Mouse (Mus musculus): ENCODE data around the gene Syndig1.
A peak's percentile ranks its signal among the peaks of the same experiment; 100 is the strongest.

Syndig1 gene

DNA sequence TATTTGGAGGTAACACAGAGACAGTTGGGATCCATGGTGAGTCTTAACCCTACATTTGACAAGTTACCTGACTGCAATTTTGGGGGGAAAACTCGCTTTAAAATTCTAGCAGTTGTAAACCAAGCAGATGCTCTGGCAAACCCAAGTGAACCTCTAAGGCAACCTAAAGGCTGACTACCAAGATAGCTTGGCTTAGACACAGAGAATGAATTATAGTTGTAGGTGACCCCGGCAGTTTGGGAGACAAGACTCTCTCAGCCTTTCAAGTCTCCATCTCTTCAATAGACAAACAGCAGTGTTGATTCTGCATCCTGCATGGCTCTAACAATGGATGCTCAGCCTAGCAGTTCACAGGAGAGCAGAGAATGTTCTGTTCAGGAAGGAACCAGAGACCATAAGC, at the start of gene Syndig1:
Syndig1 (plus strand) TSS at position 301 of the 400 bp plus-strand sequence.
- DNase-seq (ENCODE audit: low read depth, low spot score): no peak

- DNase-seq (ENCODE audit: low read depth, low spot score): peak; percentile 35
Measured at GRCm38 (mm10) chr2:149798613-149799012, 30.4 kb upstream of the Syndig1 start.

GRCm38 (mm10) chr2:149804599-149805140, 24.3 kb upstream of the Syndig1 start:
- DNase-seq (ENCODE audit: low read depth, low spot score): no peak

- DNase-seq (ENCODE audit: low read depth, low spot score): no peak
Measured at GRCm38 (mm10) chr2:149805256-149805655, 23.8 kb upstream of the Syndig1 start.

- no peak for DNase-seq (ENCODE audit: low read depth, low spot score)
Measured at GRCm38 (mm10) chr2:149812899-149813298, 16.1 kb upstream of the Syndig1 start.

DNA sequence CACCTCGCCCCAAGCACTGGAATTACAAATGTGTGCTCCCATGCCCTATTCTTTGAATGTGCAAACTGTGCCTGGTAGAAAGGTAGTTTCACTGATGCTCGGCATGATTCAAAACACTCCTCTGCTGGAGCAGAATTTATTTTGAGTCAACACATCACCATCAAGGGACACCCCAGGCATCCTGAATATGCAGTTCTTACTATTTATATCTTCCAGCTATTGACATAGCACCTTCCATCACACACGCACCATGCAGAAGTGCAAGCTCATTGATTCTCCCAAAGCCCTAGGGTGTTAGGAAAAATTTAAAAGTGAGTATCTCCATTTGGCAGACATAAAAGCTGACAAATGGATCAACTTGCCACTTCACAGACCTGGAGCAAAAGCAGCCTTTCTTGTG, 10.6 kb upstream of the Syndig1 start:
- no peak for DNase-seq (ENCODE audit: low read depth, low spot score)

- DNase-seq (ENCODE audit: low read depth, low spot score): no peak
Measured at GRCm38 (mm10) chr2:149819751-149820150, 9.3 kb upstream of the Syndig1 start.

DNA sequence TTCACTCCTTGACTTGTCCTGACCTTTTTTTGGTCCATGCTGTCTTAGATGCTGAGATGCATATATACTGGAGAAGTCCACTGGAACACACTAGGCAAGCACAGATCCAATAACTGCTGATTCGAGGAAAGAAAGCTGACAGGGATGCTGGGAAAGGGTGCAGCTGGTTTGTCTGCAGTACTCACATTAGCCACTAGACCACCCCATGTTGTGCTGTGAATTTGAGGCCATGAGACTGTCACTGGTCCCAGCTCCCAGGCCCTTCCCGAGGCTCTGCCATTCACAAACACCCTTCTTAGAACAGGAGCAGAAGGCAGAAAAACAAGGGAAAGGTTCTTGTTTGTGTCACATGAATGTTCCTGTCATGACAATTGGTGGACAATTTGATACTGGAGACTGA, 8.8 kb upstream of the Syndig1 start:
- peak; percentile 8 for DNase-seq (ENCODE audit: low read depth, low spot score)

- DNase-seq (ENCODE audit: low read depth, low spot score): no peak
Measured at GRCm38 (mm10) chr2:149829955-149830535, 1.0 kb downstream of the Syndig1 start.

GRCm38 (mm10) chr2:149830536-149831458, 1.8 kb downstream of the Syndig1 start, which contains the start of gene C530025M09Rik:
TSS of gene C530025M09Rik (minus strand) at chr2:149831213.
- peak; percentile 61 for DNase-seq (ENCODE audit: low read depth, low spot score)

DNA sequence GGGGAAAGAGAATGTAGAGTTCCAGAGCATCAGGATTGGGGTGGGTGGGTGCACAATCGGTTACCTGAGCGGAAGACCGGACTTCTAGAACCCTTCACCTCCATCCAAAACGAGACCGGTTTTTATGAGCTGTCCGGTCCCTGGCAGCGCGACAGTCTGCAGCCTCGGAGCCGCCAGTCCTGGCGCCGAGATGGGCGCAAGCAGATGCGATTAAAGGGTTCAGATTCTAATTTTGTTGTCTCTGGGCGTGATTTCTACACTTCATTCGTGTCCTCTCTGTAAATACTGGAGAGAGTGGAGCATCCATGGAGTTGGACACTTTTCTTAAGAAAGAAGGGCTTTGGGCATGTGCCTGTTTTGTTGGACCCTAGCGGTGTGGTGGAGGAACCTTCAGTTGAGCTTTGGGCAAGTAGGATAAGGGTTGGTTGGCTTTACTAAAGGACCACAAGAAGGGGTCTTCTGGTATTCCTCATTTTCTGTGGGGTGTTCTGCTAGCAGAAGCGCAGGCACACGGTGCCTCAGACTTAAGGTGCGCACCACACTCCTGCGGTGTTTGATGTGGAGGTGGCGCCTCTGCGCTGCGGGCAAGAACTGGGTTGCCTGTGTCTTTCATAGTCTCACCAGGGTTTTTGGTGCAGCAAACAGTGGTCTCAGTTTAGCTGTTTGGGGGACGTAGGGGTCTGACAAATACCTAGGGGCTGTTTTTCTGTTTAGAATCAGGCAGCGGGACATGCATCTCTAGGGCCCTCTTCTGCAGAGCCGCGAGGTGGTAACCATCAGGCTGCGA, 2.6 kb downstream of the Syndig1 start:
- no peak for DNase-seq (ENCODE audit: low read depth, low spot score)

DNA sequence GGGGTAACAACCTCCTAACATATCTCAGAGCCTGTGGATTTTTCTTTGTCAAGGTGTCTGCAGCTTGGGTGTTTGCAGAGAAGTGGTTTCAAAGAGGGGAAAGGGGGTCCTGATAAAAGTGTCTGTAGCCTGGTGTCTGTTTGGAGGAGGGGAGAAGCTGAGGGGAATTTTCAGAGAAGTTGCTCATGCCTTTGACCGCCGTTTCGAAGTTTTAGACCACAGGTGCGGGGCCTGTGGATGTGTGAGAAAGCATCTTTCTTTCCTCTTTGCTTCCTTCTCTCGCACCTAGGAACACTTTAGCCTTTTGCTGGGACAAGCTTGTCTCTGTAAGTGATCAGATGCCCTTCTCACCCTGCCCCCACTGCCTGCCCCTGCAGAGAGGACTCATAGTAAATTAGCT, 3.3 kb downstream of the Syndig1 start:
- no peak for DNase-seq (ENCODE audit: low read depth, low spot score)

GRCm38 (mm10) chr2:149835091-149835490, 6.1 kb downstream of the Syndig1 start:
- DNase-seq (ENCODE audit: low read depth, low spot score): no peak

DNA sequence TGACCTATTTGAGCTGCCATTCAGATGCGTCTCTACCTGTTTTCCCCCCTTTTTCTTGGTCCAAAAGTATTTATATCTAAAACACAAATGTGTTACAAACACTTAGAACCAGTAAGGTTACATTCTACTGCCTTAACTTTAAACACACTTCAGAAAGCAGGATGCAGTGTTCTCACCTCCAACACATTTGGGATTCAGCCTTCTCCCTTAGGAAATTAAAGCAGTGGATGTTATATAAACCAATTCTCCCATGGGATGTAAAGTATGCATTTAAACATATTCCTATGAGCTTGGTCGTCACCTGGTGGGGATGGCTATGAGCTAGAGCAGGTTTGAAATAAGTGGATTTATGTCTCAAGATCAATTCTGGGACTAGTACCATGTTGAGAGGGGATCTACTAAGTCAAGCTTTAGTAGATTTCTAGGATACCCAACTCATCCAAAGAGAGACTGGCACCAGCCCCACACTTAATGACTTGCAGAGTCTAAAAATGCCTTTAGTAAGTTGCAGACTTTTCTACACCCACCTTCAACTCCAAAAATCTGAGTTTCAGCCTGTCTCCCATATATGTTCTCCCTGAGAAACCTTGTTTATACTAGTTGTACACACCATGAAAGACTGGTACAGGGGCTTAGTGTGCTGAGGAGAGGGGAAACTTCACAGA, 7.6 kb downstream of the Syndig1 start:
- DNase-seq (ENCODE audit: low read depth, low spot score): no peak

GRCm38 (mm10) chr2:149839666-149840065, 10.7 kb downstream of the Syndig1 start:
- DNase-seq (ENCODE audit: low read depth, low spot score): no peak

DNA sequence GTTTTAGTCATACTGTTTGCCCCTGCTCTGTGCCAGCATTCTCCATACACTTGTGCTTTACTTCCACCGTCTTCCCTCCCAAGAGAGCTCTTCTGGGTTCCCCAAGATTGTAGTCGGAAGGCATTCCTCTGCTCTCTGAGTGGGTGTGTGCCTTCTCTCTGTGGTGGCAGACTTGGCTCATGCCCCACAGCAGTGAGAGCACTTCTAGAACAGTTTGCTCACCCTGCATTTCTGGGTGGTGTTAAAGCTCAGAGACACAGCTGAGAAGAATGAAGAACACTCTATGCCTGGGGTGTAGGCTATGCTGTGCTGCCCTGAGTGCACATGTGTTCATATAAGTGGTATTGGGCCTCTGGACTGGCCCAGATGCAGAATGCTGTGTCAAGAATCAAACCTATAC, 15.6 kb downstream of the Syndig1 start:
- DNase-seq (ENCODE audit: low read depth, low spot score): no peak

DNA sequence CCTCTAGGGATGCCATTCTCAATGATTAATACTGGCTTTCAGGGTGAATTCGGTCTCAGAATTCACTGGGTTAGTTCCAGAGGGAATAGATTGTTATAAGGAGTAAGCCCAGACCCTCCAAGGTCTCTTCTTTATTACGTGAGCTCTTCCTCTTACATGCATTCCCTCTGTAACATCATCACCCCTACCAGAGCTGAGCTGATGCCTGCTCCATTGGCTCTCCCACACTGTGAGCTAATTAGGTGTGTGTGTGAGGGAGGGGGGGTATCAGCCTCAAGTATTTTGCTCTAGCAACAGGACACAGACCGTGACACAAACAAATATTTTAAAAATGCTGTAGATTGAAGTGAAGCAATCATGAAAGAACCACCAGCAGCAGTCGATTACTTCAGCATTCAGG, 19.8 kb downstream of the Syndig1 start:
- DNase-seq (ENCODE audit: low read depth, low spot score): no peak

GRCm38 (mm10) chr2:149861002-149861401, 32.0 kb downstream of the Syndig1 start:
- no peak for DNase-seq (ENCODE audit: low read depth, low spot score)

- DNase-seq (ENCODE audit: low read depth, low spot score): no peak
Measured at GRCm38 (mm10) chr2:149865914-149866435, 37.0 kb downstream of the Syndig1 start.

- DNase-seq (ENCODE audit: low read depth, low spot score): no peak
Measured at GRCm38 (mm10) chr2:149870496-149870895, 41.5 kb downstream of the Syndig1 start.

DNA sequence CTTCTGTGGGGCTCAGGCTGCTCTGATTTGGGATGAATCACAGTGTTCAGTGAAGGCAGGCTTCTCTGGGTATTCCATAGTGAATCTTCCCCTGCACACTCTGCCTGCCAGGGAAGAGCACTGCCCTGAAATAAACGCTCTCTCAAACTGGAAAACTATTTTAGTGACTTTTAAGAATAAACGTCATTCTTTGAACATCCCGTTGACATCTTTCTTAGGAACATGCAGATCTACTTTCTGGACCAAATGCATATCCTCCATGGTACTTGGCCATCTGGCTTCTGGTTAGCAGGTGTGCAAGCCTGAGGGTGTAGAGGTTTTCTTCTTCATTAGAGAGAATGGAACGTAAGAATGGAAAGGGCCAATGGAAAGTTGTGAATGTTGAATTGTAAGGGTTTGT, 43.5 kb downstream of the Syndig1 start:
- no peak for DNase-seq (ENCODE audit: low read depth, low spot score)

All from mesoderm, embryonic 11.5 days (tissue).